Mouse (Mus musculus): Measurements from ENCODE around the gene U2af1. TPM values are rescaled to one million over a fixed set of nuclear protein-coding genes. Genes with fewer than 3 reads are reported as not detected.
A peak's percentile ranks its signal among the peaks of the same experiment; 100 is the strongest.
"Not testable (repeated sequence)": the region's sequence is repeated elsewhere in the genome, so short reads cannot be mapped to it uniquely, and the experiment has no call there.

Gene U2af1
- 234 and 244 TPM in 2 replicates for polyA plus RNA-seq (2015; fragmentation: Nextera tagmentation; extraction: Ambion mirVana)

GRCm38 (mm10) chr17:31658468-31659185 lies at the start of gene U2af1:
TSS of gene U2af1 (minus strand) at chr17:31658892.
- peak within 1 kb of the TSS; percentile 80 for H3K4me2 ChIP-seq
- peak within 1 kb of the TSS; percentile 94 for H3K9ac ChIP-seq
- H3K36me3 ChIP-seq, result peaks cover 22% of the 10 kb centered on the region
- H3K27me3 ChIP-seq, result no peaks in the 10 kb centered on the region
- H3K4me3 ChIP-seq, result peak within 1 kb of the TSS; percentile 74
- WGBS, result under 1% methylated on average over 66 of the region's 77 CpGs
- peak; percentile 99 for ATAC-seq (ENCODE audit: low FRiP score)
- H3K4me1 ChIP-seq (replicated peaks), result peaks cover 24% of the 10 kb centered on the region
- no peaks in the 10 kb centered on the region for H3K9me3 ChIP-seq
- H3K27ac ChIP-seq, result peak within 1 kb of the TSS; percentile 93

DNA sequence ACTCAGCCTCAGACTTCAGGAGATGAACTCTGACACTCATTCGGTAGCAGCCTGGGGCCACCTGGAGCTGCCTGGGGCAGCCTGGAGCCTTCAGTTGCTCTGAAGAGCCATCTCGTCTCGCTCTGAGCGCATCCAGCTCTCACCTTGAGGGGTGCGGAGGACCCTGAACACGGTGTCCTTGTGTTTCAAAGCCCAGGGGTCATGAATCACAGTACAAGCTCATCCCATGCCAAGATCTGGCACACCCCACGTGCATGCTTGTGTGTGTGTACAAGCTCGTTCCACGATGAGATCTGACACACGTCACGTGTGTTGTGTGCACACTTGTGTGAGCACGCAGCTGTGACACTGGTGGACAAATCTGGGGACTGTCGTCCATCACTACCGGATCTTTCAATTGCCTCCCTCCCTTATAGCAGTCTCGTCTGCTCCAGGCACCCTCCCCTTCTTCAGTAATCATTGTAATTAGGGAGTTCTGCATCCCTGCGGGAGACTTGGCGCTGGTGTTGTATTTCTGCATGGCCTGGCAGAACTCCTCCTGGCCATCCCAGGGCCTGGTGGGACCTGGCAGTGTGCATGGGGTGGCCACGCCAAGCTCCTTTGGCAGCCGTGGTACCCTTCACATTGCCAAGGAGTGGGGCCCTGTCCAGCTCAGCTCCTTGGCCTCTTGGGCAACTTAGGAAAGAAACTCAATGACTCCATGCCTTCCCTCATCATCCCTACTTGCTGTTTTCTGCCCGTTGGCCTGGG lies 46.8 kb upstream of the U2af1 start:
- H3K36me3 ChIP-seq, result no peaks in the 10 kb centered on the region
- peaks cover 9% of the 10 kb centered on the region; the same call in 1 of the 2 replicates for H3K4me1 ChIP-seq (replicated peaks)
- no peaks in the 10 kb centered on the region for H3K9me3 ChIP-seq
- H3K27me3 ChIP-seq, result 0 out of 2 replicates have a peak, but pooled peaks cover 3% of the 10 kb centered on the region
- WGBS, result 68% methylated on average over 20 of the region's 20 CpGs
- ATAC-seq (ENCODE audit: low FRiP score), result peak; percentile 7; the same call in 1 of the 2 replicates
- no peak overlapping the region for H3K4me2 ChIP-seq
- no peak overlapping the region for H3K4me3 ChIP-seq
- no peak overlapping the region for H3K9ac ChIP-seq
- no peak overlapping the region for H3K27ac ChIP-seq

DNA sequence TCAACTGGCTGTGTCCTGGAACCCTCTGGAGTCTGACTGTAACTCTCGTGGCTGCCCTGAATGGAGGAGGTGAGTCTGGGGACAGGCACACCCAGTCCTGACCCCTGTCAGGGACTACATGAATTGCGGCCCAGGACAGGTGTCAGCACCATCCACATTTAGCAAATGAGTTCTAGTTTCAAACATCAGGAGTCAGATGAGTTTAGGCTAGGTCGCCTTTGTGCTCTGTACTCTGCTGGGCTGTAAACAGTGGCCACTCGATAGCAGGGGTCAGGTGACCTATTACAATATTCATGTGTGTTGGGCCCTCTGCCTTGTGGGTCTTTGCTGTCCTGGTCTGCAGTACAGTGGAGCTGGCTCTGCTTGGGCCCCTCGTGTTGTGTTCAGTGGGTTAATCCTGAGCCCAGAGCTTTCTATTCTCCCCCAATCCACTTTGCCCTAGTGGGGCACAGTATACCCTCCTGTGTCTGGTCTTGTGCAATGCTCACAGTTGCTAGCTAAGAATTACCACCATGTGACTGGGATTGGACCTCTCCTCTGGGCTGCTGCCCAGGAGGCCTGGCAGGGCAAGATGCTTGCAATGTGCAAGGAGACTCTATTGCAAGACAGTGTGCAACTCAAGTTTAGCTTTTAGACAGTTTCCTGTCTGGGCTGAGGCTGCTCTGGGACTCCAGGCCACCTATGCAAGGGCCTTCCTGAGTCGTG lies 44.7 kb upstream of the U2af1 start:
- no peak for ATAC-seq (ENCODE audit: low FRiP score)
- WGBS, result 79% methylated on average over 6 of the region's 6 CpGs
- 0 out of 2 replicates have a peak, but pooled peaks cover 3% of the 10 kb centered on the region for H3K27me3 ChIP-seq
- H3K9me3 ChIP-seq, result no peaks in the 10 kb centered on the region
- H3K4me2 ChIP-seq, result no peak overlapping the region
- no peak overlapping the region for H3K9ac ChIP-seq
- H3K27ac ChIP-seq, result no peak overlapping the region
- H3K4me1 ChIP-seq (replicated peaks), result peaks cover 13% of the 10 kb centered on the region
- no peaks in the 10 kb centered on the region for H3K36me3 ChIP-seq
- no peak overlapping the region for H3K4me3 ChIP-seq

DNA sequence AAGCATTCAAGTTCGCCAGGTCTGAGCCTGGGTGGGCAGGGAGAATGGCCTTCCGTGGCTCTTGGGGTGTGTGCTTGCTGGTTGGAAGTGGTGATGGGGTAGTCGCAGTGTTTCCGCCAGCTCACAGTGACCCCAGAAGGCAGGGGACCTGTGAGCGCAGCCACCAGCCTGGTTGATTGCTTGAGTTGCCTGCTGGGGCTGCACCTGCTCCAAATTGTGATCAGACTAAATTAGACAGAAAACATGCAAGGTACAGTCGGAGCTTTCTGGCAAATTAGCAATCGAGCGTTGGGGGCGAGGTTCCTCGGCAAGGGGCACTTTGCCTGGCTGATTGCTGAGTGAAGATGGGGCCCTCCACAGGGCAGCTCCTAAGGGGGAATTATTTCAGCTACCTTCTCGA lies 39.7 kb upstream of the U2af1 start:
- Histone ChIP-seq H3K4me3 (no peak overlapping the region), H3K4me1 (replicated peaks) (peaks cover 23% of the 10 kb centered on the region), H3K27me3 (0 out of 2 replicates have a peak, but pooled peaks cover 3% of the 10 kb centered on the region), H3K36me3 (no peaks in the 10 kb centered on the region), H3K9me3 (no peaks in the 10 kb centered on the region), H3K9ac (no peak overlapping the region), H3K4me2 (no peak overlapping the region), H3K27ac (peak overlapping the region; percentile 40; the same call in 1 of the 2 replicates)
- ATAC-seq (ENCODE audit: low FRiP score), result no peak
- WGBS, result 52% methylated on average over 11 of the region's 11 CpGs

DNA sequence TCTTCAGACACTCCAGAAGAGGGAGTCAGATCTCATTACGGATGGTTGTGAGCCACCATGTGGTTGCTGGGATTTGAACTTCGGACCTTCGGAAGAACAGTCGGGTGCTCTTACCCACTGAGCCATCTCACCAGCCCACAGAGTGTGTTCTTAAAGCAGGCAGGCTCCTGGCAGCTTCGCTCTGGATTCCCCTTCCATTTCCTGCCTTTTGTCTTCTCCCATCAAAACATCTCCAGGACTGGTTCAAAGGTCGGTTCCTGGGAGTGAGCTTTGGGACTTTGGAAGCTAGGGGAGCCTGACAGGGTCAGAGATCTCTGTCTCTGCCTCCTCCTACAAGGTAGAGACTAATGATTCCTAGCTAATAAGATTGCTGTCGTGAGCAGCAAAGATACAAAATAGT lies 36.7 kb upstream of the U2af1 start:
- peaks cover 28% of the 10 kb centered on the region for H3K4me1 ChIP-seq (replicated peaks)
- WGBS, result 88% methylated on average over 7 of the region's 7 CpGs
- H3K9ac ChIP-seq; H3K27ac ChIP-seq; H3K27me3 ChIP-seq; ATAC-seq (ENCODE audit: low FRiP score); H3K4me3 ChIP-seq; H3K4me2 ChIP-seq; H3K9me3 ChIP-seq; H3K36me3 ChIP-seq: not testable (repeated sequence)

- 87% methylated on average over 1 of the region's 1 CpGs for WGBS
- peaks cover 28% of the 10 kb centered on the region for H3K4me1 ChIP-seq (replicated peaks)
- no peak for ATAC-seq (ENCODE audit: low FRiP score)
- no peak overlapping the region for H3K4me2 ChIP-seq
- H3K9me3 ChIP-seq, result no peaks in the 10 kb centered on the region
- no peaks in the 10 kb centered on the region for H3K36me3 ChIP-seq
- H3K4me3 ChIP-seq, result no peak overlapping the region
- H3K9ac ChIP-seq, result no peak overlapping the region
- no peak overlapping the region for H3K27ac ChIP-seq
- H3K27me3 ChIP-seq, result no peaks in the 10 kb centered on the region
Observed at GRCm38 (mm10) chr17:31694949-31695348, 36.3 kb upstream of the U2af1 start.

DNA sequence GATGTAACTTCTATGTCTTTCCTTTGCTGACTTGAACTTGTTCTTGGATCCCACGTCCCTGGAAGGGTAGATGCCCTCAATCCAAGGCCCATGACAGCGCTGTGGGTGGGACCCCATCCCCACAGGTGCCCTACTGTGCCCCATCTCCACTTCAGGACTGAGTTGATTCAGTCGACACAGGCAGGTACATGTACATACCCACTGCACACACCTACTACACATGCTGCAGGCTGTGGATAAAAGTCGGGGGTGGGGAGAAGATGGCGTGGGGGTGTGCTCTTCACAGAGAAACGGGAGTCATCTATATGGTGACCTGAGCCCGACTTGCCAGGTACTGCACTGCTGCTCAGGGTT lies 35.3 kb upstream of the U2af1 start:
- Histone ChIP-seq H3K27me3 (no peaks in the 10 kb centered on the region), H3K4me1 (replicated peaks) (peaks cover 26% of the 10 kb centered on the region), H3K9ac (no peak overlapping the region), H3K4me2 (no peak overlapping the region), H3K9me3 (no peaks in the 10 kb centered on the region), H3K27ac (no peak overlapping the region), H3K4me3 (no peak overlapping the region), H3K36me3 (no peaks in the 10 kb centered on the region)
- 0 out of 2 replicates have a peak, but pooled peaks have one; percentile 25 for ATAC-seq (ENCODE audit: low FRiP score)
- WGBS, result 71% methylated on average over 7 of the region's 7 CpGs

DNA sequence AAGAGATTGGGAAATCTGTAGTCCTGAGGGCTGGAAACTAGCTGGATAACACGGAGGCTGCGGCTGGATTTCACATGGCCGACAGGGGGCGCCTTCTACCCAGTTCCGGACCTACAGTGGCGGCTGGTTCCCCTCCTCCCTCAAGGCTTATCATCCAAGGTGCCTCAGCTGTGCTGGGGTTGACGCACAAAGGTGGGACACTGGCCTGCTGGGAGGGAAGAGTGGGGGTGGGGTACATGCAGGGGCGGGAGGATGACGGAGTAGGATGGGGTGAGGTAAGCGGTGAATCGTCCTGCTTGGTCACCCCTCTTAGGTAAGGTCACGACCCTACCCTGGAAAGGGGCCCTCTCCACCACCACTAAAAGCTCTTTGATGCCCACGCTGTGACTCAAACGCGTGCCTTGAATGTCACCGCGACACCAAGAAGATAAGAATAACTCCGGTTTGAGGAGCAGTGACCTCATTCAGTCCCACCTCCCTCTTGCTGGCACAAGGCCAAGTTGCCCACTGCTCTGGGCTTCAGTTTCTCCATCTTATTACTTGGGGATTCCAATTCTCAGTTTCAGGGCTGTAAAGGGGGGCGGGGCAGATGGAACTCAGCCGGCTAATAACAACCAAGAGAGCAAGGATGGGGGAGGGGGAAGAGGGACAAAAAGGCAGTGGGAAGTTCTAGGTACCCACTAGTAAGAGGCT lies 34.8 kb upstream of the U2af1 start:
- Histone ChIP-seq H3K9me3 (no peaks in the 10 kb centered on the region), H3K4me1 (replicated peaks) (peaks cover 21% of the 10 kb centered on the region), H3K4me2 (peak overlapping the region; percentile 39), H3K36me3 (no peaks in the 10 kb centered on the region), H3K27ac (no peak overlapping the region), H3K27me3 (no peaks in the 10 kb centered on the region), H3K9ac (no peak overlapping the region), H3K4me3 (no peak overlapping the region)
- ATAC-seq (ENCODE audit: low FRiP score), result peak; percentile 66
- WGBS, result 6% methylated on average over 20 of the region's 20 CpGs

GRCm38 (mm10) chr17:31692918-31693317 lies 34.2 kb upstream of the U2af1 start:
- Histone ChIP-seq H3K4me2 (peak overlapping the region; percentile 39), H3K27me3 (no peaks in the 10 kb centered on the region), H3K4me3 (no peak overlapping the region), H3K36me3 (no peaks in the 10 kb centered on the region), H3K9ac (no peak overlapping the region), H3K9me3 (no peaks in the 10 kb centered on the region), H3K27ac (no peak overlapping the region), H3K4me1 (replicated peaks) (peaks cover 15% of the 10 kb centered on the region)
- ATAC-seq (ENCODE audit: low FRiP score), result 0 out of 2 replicates have a peak, but pooled peaks have one; percentile 49
- 39% methylated on average over 5 of the region's 5 CpGs for WGBS

- Histone ChIP-seq H3K27ac (no peak overlapping the region), H3K36me3 (no peaks in the 10 kb centered on the region), H3K4me3 (no peak overlapping the region), H3K27me3 (no peaks in the 10 kb centered on the region), H3K4me1 (replicated peaks) (peaks cover 26% of the 10 kb centered on the region), H3K9ac (no peak overlapping the region), H3K9me3 (no peaks in the 10 kb centered on the region), H3K4me2 (no peak overlapping the region)
- WGBS, result 81% methylated on average over 1 of the region's 1 CpGs
- no peak for ATAC-seq (ENCODE audit: low FRiP score)
Observed at GRCm38 (mm10) chr17:31689606-31690005, 30.9 kb upstream of the U2af1 start.

GRCm38 (mm10) chr17:31688112-31688511 lies 29.4 kb upstream of the U2af1 start:
- Histone ChIP-seq H3K9me3 (no peaks in the 10 kb centered on the region), H3K4me3 (no peak overlapping the region), H3K4me1 (replicated peaks) (peaks cover 15% of the 10 kb centered on the region), H3K4me2 (no peak overlapping the region), H3K27me3 (peaks cover 2% of the 10 kb centered on the region; the same call in 1 of the 2 replicates), H3K9ac (no peak overlapping the region), H3K36me3 (no peaks in the 10 kb centered on the region), H3K27ac (no peak overlapping the region)
- no peak for ATAC-seq (ENCODE audit: low FRiP score)
- whole genome bisulfite sequencing, result 67% methylated on average over 9 of the region's 9 CpGs

GRCm38 (mm10) chr17:31686225-31686564 lies 27.5 kb upstream of the U2af1 start:
- Histone ChIP-seq H3K4me3 (no peak overlapping the region), H3K9ac (peak overlapping the region; percentile 30; the same call in 1 of the 2 replicates), H3K4me1 (replicated peaks) (peaks cover 13% of the 10 kb centered on the region), H3K9me3 (no peaks in the 10 kb centered on the region), H3K4me2 (no peak overlapping the region), H3K27ac (peak overlapping the region; percentile 63), H3K27me3 (peaks cover 2% of the 10 kb centered on the region; the same call in 1 of the 2 replicates), H3K36me3 (no peaks in the 10 kb centered on the region)
- ATAC-seq (ENCODE audit: low FRiP score), result peak; percentile 2; the same call in 1 of the 2 replicates
- 34% methylated on average over 3 of the region's 3 CpGs for whole genome bisulfite sequencing

All from hindbrain, embryonic 13.5 days (tissue).